ENCODE assay signal across 19 mouse cellular contexts in the genomic region with DNA sequence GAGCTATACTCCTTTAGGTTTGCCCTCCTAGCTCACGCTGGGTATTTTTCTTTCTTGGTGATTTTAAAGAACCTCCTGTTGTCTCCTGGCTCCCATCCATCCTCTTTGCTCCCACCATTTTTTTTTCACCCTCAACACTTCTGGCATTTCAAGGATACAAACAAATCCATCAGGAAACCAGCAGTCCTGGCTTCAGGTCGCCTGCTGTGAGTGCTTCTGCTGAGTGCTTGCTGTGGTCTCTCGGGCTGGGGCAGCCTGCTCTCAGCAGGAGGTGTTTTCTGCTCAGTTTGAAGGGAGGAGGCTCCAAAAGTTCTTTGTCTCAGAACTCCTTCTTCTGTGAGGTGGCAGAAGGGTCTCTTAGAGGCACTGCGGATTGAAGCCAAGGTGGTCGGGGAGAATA.
"Had no signal": no experiment of that assay in that cellular context is flagged by ENCODE, and none has a peak within 500 bp of the region (broad histone marks: within the 10 kb centered on the region; RNA-seq: fewer than 3 reads in every experiment).

No protein-coding gene starts in this region.

- H3K4me2 ChIP-seq: liver, embryonic 13.5 days; liver, embryonic 15.5 days; lung, embryonic 15.5 days; midbrain, embryonic 12.5 days; midbrain, embryonic 15.5 days; neural tube, embryonic 12.5 days had no signal

- H3K9me3 ChIP-seq: liver, embryonic 13.5 days; liver, embryonic 15.5 days; lung, embryonic 15.5 days; midbrain, embryonic 12.5 days; midbrain, embryonic 15.5 days; neural tube, embryonic 12.5 days had no signal

- DNase-seq: liver, embryonic 13.5 days; liver, postnatal 0 days; lung, adult 2 months; lung, postnatal 14 days; lung, postnatal 36 days; right cerebral cortex, postnatal 14 days; right cerebral cortex, postnatal 4 days; spleen, adult 18-20 months; thymus, adult 2 months; thymus, postnatal 25 days; thymus, postnatal 4 days had no signal

- H3K4me3 ChIP-seq: liver, embryonic 13.5 days; liver, embryonic 15.5 days; lung, embryonic 15.5 days; megakaryocyte, embryonic 14.5 days; midbrain, embryonic 12.5 days; midbrain, embryonic 15.5 days; neural tube, embryonic 12.5 days had no signal

- H3K27me3 ChIP-seq: liver, embryonic 13.5 days; liver, embryonic 15.5 days; lung, embryonic 15.5 days; megakaryocyte, embryonic 14.5 days; midbrain, embryonic 12.5 days; midbrain, embryonic 15.5 days; neural tube, embryonic 12.5 days had no signal

- H3K27ac ChIP-seq: liver, embryonic 13.5 days; liver, embryonic 15.5 days; lung, embryonic 15.5 days; macrophage; midbrain, embryonic 12.5 days; midbrain, embryonic 15.5 days; neural tube, embryonic 12.5 days had no signal

- H3K36me3 ChIP-seq: liver, embryonic 13.5 days; liver, embryonic 15.5 days; lung, embryonic 15.5 days; midbrain, embryonic 12.5 days; midbrain, embryonic 15.5 days; neural tube, embryonic 12.5 days had no signal

- H3K4me1 ChIP-seq: liver, embryonic 13.5 days; liver, embryonic 15.5 days; lung, embryonic 15.5 days; megakaryocyte, embryonic 14.5 days had no signal

- H3K9ac ChIP-seq: liver, embryonic 13.5 days; liver, embryonic 15.5 days; liver, postnatal 0 days; lung, embryonic 15.5 days; midbrain, embryonic 12.5 days; midbrain, embryonic 15.5 days; neural tube, embryonic 12.5 days had no signal

- ATAC-seq: liver, postnatal 0 days; lung, postnatal 0 days; midbrain, embryonic 15.5 days had no signal
